Mouse (Mus musculus) liver, embryonic 16.5 days (tissue): ENCODE data around the gene Ryr2. TPM values are rescaled to one million over a fixed set of nuclear protein-coding genes. Genes with fewer than 3 reads are reported as not detected.

Experiments
- ATAC-seq: fragments of 200-750 bp; cut with Nextera tagmentation; 2 replicates; pipeline ENCODE4 v1.8.0; 2017; ENCODE audit warnings: low read depth, mild to moderate bottlenecking, moderate number of reproducible peaks, moderate library complexity
- H3K27ac ChIP-seq: fragments of 300-500 bp; sonication (generic); 2 replicates; pipeline ENCODE4 v1.5.1; 2014; ENCODE audit warnings: mild to moderate bottlenecking, low read length
- H3K27me3 ChIP-seq: fragments of 300-500 bp; sonication (generic); 2 replicates; pipeline ENCODE4 v1.6.1; 2014; ENCODE audit warnings: low read depth, low read length, mixed read lengths; ENCODE audit not compliant: control insufficient read depth, insufficient read depth
- H3K36me3 ChIP-seq: fragments of 300-500 bp; sonication (generic); 2 replicates; pipeline ENCODE4 v1.6.1; 2014; ENCODE audit warnings: mild to moderate bottlenecking; ENCODE audit not compliant: control insufficient read depth, insufficient read depth
- H3K4me1 ChIP-seq: fragments of 300-500 bp; sonication (generic); 2 replicates; pipeline ENCODE4 v1.6.1; 2014; ENCODE audit warnings: low read depth, low read length, mixed read lengths; ENCODE audit not compliant: control insufficient read depth
- H3K4me2 ChIP-seq: fragments of 300-500 bp; sonication (generic); 2 replicates; pipeline ENCODE4 v1.6.1; 2014; ENCODE audit warnings: low read depth, low read length, mixed read lengths
- H3K4me3 ChIP-seq: fragments of 300-500 bp; sonication (generic); 2 replicates; pipeline ENCODE4 v1.5.1; 2014; ENCODE audit warnings: low read depth, mild to moderate bottlenecking, low read length
- H3K9ac ChIP-seq: fragments of 300-500 bp; sonication (generic); 2 replicates; pipeline ENCODE4 v1.6.1; 2014; ENCODE audit warnings: low read depth, low read length
- H3K9me3 ChIP-seq: fragments of 300-500 bp; sonication (generic); replicated peaks from 2 replicates; pipeline ENCODE4 v1.6.1; 2016; ENCODE audit warnings: low read length; ENCODE audit not compliant: control insufficient read depth
- WGBS: fragments of 180-500 bp; shearing (Covaris S2); extraction: QIAGEN DNeasy Blood & Tissue Kit; methylation state at CpG from one replicate; pipeline ENCODE4 v1.1.7; 2014; ENCODE audit not compliant: insufficient replicate concordance; 5-methylcytosine and 5-hydroxymethylcytosine counted together
- polyA plus RNA-seq: library from polyadenylated mRNA; unstranded; fragments of >200 nt; fragmentation: Nextera tagmentation; extraction: Ambion mirVana; gene quantifications from 2 replicates; pipeline ENCODE4 v1.2.1, GENCODE M21; 2015

Gene Ryr2
- polyA plus RNA-seq, 1 experiment from 2014 or later: 0.24 TPM

- H3K36me3 ChIP-seq: no peaks in the 10 kb centered on the region
- ATAC-seq: no peak
- no peak overlapping the region for H3K4me3 ChIP-seq
- no peaks in the 10 kb centered on the region for H3K9me3 ChIP-seq
- H3K27me3 ChIP-seq: no peaks in the 10 kb centered on the region
- H3K4me2 ChIP-seq: no peak overlapping the region
- H3K9ac ChIP-seq: no peak overlapping the region
- 68% methylated on average over 10 of the region's 10 CpGs for WGBS
- H3K4me1 ChIP-seq: no peaks in the 10 kb centered on the region
- no peak overlapping the region for H3K27ac ChIP-seq
Observed at GRCm38 (mm10) chr13:11880503-11881227, 226.1 kb downstream of the Ryr2 start.

- H3K27me3 ChIP-seq: no peaks in the 10 kb centered on the region
- no peaks in the 10 kb centered on the region for H3K36me3 ChIP-seq
- no peak overlapping the region for H3K27ac ChIP-seq
- no peaks in the 10 kb centered on the region for H3K9me3 ChIP-seq
- no peak for ATAC-seq
- 57% methylated on average over 3 of the region's 3 CpGs for WGBS
- H3K9ac ChIP-seq: no peak overlapping the region
- no peak overlapping the region for H3K4me2 ChIP-seq
- H3K4me1 ChIP-seq: no peaks in the 10 kb centered on the region
- H3K4me3 ChIP-seq: no peak overlapping the region
Observed at GRCm38 (mm10) chr13:11879037-11879436, 227.7 kb downstream of the Ryr2 start.

- WGBS: 7% methylated on average over 1 of the region's 1 CpGs
- no peak for ATAC-seq
Observed at GRCm38 (mm10) chr13:11874852-11875251, 231.9 kb downstream of the Ryr2 start.

GRCm38 (mm10) chr13:11869971-11870370, 236.8 kb downstream of the Ryr2 start:
- Histone ChIP-seq H3K4me3 (no peak overlapping the region), H3K4me1 (no peaks in the 10 kb centered on the region), H3K27ac (no peak overlapping the region), H3K27me3 (no peaks in the 10 kb centered on the region), H3K4me2 (no peak overlapping the region), H3K9ac (no peak overlapping the region), H3K9me3 (no peaks in the 10 kb centered on the region), H3K36me3 (no peaks in the 10 kb centered on the region)
- no peak for ATAC-seq
- 58% methylated on average over 1 of the region's 1 CpGs for WGBS

More at GRCm38 (mm10) chr13:11874852-11875251, 231.9 kb downstream of the Ryr2 start:
- H3K36me3 ChIP-seq: no peaks in the 10 kb centered on the region
- no peak overlapping the region for H3K4me3 ChIP-seq
- H3K27me3 ChIP-seq: no peaks in the 10 kb centered on the region
- H3K27ac ChIP-seq: no peak overlapping the region
- no peaks in the 10 kb centered on the region for H3K4me1 ChIP-seq
- no peak overlapping the region for H3K9ac ChIP-seq
- no peak overlapping the region for H3K4me2 ChIP-seq
- no peaks in the 10 kb centered on the region for H3K9me3 ChIP-seq

- no peak overlapping the region for H3K4me3 ChIP-seq
- no peak for ATAC-seq
- no peaks in the 10 kb centered on the region for H3K9me3 ChIP-seq
- WGBS: 56% methylated on average over 2 of the region's 2 CpGs
- H3K4me2 ChIP-seq: no peak overlapping the region
- no peak overlapping the region for H3K9ac ChIP-seq
- H3K36me3 ChIP-seq: no peaks in the 10 kb centered on the region
- no peaks in the 10 kb centered on the region for H3K27me3 ChIP-seq
- no peak overlapping the region for H3K27ac ChIP-seq
- no peaks in the 10 kb centered on the region for H3K4me1 ChIP-seq
Observed at GRCm38 (mm10) chr13:11869486-11869885, 237.3 kb downstream of the Ryr2 start.

- 56% methylated on average over 2 of the region's 2 CpGs for WGBS
- H3K9ac ChIP-seq: no peak overlapping the region
- H3K27me3 ChIP-seq: no peaks in the 10 kb centered on the region
- no peaks in the 10 kb centered on the region for H3K36me3 ChIP-seq
- H3K9me3 ChIP-seq: no peaks in the 10 kb centered on the region
- H3K27ac ChIP-seq: no peak overlapping the region
- H3K4me2 ChIP-seq: no peak overlapping the region
- no peaks in the 10 kb centered on the region for H3K4me1 ChIP-seq
- no peak overlapping the region for H3K4me3 ChIP-seq
- ATAC-seq: no peak
Observed at GRCm38 (mm10) chr13:11868979-11869378, 237.8 kb downstream of the Ryr2 start.

- WGBS: 54% methylated on average over 7 of the region's 7 CpGs
- Histone ChIP-seq H3K9me3 (no peaks in the 10 kb centered on the region), H3K36me3 (no peaks in the 10 kb centered on the region), H3K4me3 (no peak overlapping the region), H3K27me3 (no peaks in the 10 kb centered on the region), H3K27ac (no peak overlapping the region), H3K9ac (no peak overlapping the region), H3K4me1 (no peaks in the 10 kb centered on the region), H3K4me2 (no peak overlapping the region)
- ATAC-seq: no peak
Observed at GRCm38 (mm10) chr13:11868056-11868455, 238.7 kb downstream of the Ryr2 start.

GRCm38 (mm10) chr13:11865261-11865660, 241.5 kb downstream of the Ryr2 start:
- Histone ChIP-seq H3K27me3 (no peaks in the 10 kb centered on the region), H3K27ac (no peak overlapping the region), H3K9me3 (no peaks in the 10 kb centered on the region), H3K4me3 (no peak overlapping the region), H3K36me3 (no peaks in the 10 kb centered on the region), H3K4me1 (no peaks in the 10 kb centered on the region), H3K9ac (no peak overlapping the region), H3K4me2 (no peak overlapping the region)
- 0 out of 2 replicates have a peak, but pooled peaks have one; percentile 20 for ATAC-seq
- 54% methylated on average over 3 of the region's 3 CpGs for WGBS

GRCm38 (mm10) chr13:11851691-11852090, 255.1 kb downstream of the Ryr2 start:
- no peak for ATAC-seq
- 57% methylated on average over 3 of the region's 3 CpGs for WGBS
- no peaks in the 10 kb centered on the region for H3K27me3 ChIP-seq

More at GRCm38 (mm10) chr13:11851691-11852090, 255.1 kb downstream of the Ryr2 start:
- H3K36me3 ChIP-seq: no peaks in the 10 kb centered on the region
- no peaks in the 10 kb centered on the region for H3K4me1 ChIP-seq
- no peak overlapping the region for H3K27ac ChIP-seq
- H3K9me3 ChIP-seq: no peaks in the 10 kb centered on the region
- no peak overlapping the region for H3K4me3 ChIP-seq
- H3K9ac ChIP-seq: no peak overlapping the region
- H3K4me2 ChIP-seq: no peak overlapping the region
